Mouse (Mus musculus) forebrain, embryonic 15.5 days (tissue): ENCODE results near the gene Hyal2. TPM values are rescaled to one million over a fixed set of nuclear protein-coding genes. Genes with fewer than 3 reads are reported as not detected.

ENCODE experiments used
- ATAC-seq: fragments of 200-750 bp; cut with Nextera tagmentation; replicated peaks from 2 replicates; pipeline ENCODE4 v1.8.0; 2017; ENCODE audit warnings: mild to moderate bottlenecking, moderate TSS enrichment, moderate library complexity
- H3K27ac ChIP-seq: fragments of 300-500 bp; sonication (generic); replicated peaks from 2 replicates; pipeline ENCODE4 v1.5.1; 2015; ENCODE audit warnings: mild to moderate bottlenecking, inconsistent platforms
- H3K27me3 ChIP-seq: fragments of 300-500 bp; sonication (generic); 2 replicates; pipeline ENCODE4 v1.6.1; 2015; ENCODE audit warnings: inconsistent platforms
- H3K36me3 ChIP-seq: fragments of 300-500 bp; sonication (generic); 2 replicates; pipeline ENCODE4 v1.6.1; 2015; ENCODE audit warnings: mild to moderate bottlenecking, inconsistent platforms
- H3K4me1 ChIP-seq: fragments of 300-500 bp; sonication (generic); 2 replicates; pipeline ENCODE4 v1.6.1; 2015; ENCODE audit warnings: inconsistent platforms
- H3K4me2 ChIP-seq: fragments of 300-500 bp; sonication (generic); replicated peaks from 2 replicates; pipeline ENCODE4 v1.6.1; 2015; ENCODE audit warnings: mild to moderate bottlenecking, inconsistent platforms
- H3K4me3 ChIP-seq: fragments of 300-500 bp; sonication (generic); 2 replicates; pipeline ENCODE4 v1.5.1; 2015; ENCODE audit warnings: mild to moderate bottlenecking, inconsistent platforms
- H3K9ac ChIP-seq: fragments of 300-500 bp; sonication (generic); replicated peaks from 2 replicates; pipeline ENCODE4 v1.6.1; 2015; ENCODE audit warnings: mild to moderate bottlenecking, inconsistent platforms
- H3K9me3 ChIP-seq: fragments of 300-500 bp; sonication (generic); 2 replicates; pipeline ENCODE4 v1.6.1; 2016; ENCODE audit warnings: inconsistent platforms
- WGBS: fragments of 180-500 bp; shearing (Covaris S2); methylation state at CpG from one replicate; pipeline ENCODE4 v1.1.7; 2015; ENCODE audit warnings: mixed read lengths; 5-methylcytosine and 5-hydroxymethylcytosine counted together
- polyA plus RNA-seq: library from polyadenylated mRNA; unstranded; fragments of >200 nt; fragmentation: Nextera tagmentation; extraction: Ambion mirVana; gene quantifications from 2 replicates; pipeline ENCODE4 v1.2.1, GENCODE M21; 2015

Gene Hyal2
- polyA plus RNA-seq, 1 experiment from 2014 or later: 75.3 TPM

GRCm38 (mm10) chr9:107611456-107612190 is 43.9 kb downstream of the Hyal2 start:
- Histone ChIP-seq H3K4me1 (peaks cover 25% of the 10 kb centered on the region), H3K27me3 (no peaks in the 10 kb centered on the region), H3K9me3 (no peaks in the 10 kb centered on the region), H3K36me3 (peaks cover 25% of the 10 kb centered on the region), H3K27ac (peak overlapping the region; percentile 98), H3K4me3 (peak overlapping the region; percentile 39; the same call in 1 of the 2 replicates), H3K9ac (peak overlapping the region; percentile 62), H3K4me2 (peak overlapping the region; percentile 72)
- WGBS: 62% methylated on average over 6 of the region's 6 CpGs
- 0 out of 2 replicates have a peak, but pooled peaks have one; percentile 0 for ATAC-seq

DNA sequence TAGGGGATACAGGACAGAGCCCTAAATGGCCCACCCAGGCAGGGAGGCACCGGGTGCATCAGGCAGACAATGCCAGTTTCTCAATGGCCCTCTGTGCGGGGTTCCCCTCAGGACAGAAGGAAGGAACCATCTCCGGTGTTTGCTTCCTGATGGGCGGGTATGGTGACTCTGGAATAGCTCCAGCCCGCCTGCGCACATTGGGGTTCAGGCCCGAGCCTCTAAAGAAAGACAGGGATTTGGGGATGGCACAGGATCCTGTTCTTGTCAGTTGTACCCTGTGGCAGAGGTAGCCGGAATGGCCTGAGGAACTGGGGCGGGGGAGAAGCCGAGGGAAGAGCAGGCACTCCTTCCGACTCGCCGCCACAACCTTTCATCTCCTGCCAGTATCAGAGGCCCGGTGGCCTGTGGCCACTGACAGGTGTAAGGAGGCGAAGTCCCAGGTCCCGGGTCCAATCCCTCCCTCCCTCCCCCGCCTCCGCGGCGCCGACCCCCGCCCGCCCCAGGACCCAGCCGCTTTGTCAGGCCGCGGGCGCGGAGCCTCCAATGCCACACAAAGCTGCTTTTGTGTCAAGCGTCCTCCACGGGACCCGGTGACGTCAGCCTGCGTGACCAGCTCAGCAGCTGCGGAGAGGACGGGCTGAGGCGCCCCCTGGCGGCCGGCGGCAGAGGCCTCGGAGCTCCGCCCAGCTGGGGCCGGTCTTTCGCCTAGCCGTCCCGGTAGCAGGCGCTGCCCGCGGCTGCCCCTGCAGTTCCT is 44.6 kb downstream of the Hyal2 start:
- Histone ChIP-seq H3K4me3 (peak overlapping the region; percentile 39), H3K4me2 (peak overlapping the region; percentile 72), H3K27me3 (no peaks in the 10 kb centered on the region), H3K27ac (peak overlapping the region; percentile 98), H3K9me3 (no peaks in the 10 kb centered on the region), H3K36me3 (peaks cover 29% of the 10 kb centered on the region), H3K4me1 (peaks cover 25% of the 10 kb centered on the region), H3K9ac (peak overlapping the region; percentile 62)
- ATAC-seq: peak; percentile 94
- whole genome bisulfite sequencing: under 1% methylated on average over 46 of the region's 48 CpGs

GRCm38 (mm10) chr9:107612945-107613569 is 45.3 kb downstream of the Hyal2 start:
- H3K9me3 ChIP-seq: no peaks in the 10 kb centered on the region
- ATAC-seq: peak; percentile 34
- peaks cover 22% of the 10 kb centered on the region for H3K4me1 ChIP-seq
- WGBS: 8% methylated on average over 12 of the region's 12 CpGs
- peak overlapping the region; percentile 98 for H3K27ac ChIP-seq
- peaks cover 34% of the 10 kb centered on the region for H3K36me3 ChIP-seq
- H3K27me3 ChIP-seq: no peaks in the 10 kb centered on the region
- peak overlapping the region; percentile 72 for H3K4me2 ChIP-seq
- peak overlapping the region; percentile 39 for H3K4me3 ChIP-seq
- peak overlapping the region; percentile 62 for H3K9ac ChIP-seq

DNA sequence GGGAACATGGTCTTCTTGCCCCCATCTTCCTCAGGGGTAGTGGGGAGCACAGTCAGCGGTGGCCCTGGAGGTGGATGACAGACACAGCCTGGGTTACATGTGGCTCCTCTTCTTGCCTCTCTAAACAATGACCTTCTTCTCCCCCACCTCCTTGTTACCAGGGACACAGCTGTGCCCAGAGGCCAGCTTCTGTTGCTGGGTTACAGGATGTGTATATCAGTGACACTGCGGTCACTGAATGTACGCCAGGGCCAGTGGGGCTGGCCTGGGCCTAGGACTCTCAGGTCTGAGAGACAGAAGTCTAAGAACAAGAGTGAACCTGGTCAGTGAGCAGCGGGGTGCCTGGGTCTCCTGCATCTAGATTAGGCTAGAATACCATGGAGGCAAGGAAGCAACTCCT is 47.3 kb downstream of the Hyal2 start:
- no peak overlapping the region for H3K9ac ChIP-seq
- no peak overlapping the region for H3K4me2 ChIP-seq
- H3K4me3 ChIP-seq: no peak overlapping the region
- H3K27ac ChIP-seq: no peak overlapping the region
- H3K27me3 ChIP-seq: no peaks in the 10 kb centered on the region
- ATAC-seq: no peak
- WGBS: 78% methylated on average over 4 of the region's 4 CpGs
- H3K36me3 ChIP-seq: peaks cover 52% of the 10 kb centered on the region
- no peaks in the 10 kb centered on the region for H3K9me3 ChIP-seq
- peaks cover 24% of the 10 kb centered on the region for H3K4me1 ChIP-seq

DNA sequence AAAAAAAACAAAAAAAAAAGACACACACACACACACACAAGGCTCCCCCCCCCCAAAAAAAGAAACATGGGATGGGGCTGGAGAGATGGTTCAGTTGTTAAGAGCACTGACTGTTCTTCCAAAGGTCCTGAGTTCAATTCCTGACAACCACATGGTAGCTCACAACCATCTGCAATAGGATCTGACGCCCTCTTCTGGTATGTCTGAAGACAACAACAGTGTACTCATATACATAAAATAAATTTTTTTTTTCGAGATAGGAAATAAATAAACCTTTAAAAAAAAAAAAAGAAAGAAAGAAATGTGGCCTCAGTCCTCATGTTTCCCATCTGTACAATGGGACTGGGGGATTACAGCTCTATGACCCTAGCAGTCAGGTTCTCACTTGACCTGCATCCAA is 49.7 kb downstream of the Hyal2 start:
- no peak overlapping the region for H3K4me2 ChIP-seq
- no peak overlapping the region for H3K4me3 ChIP-seq
- 79% methylated on average over 2 of the region's 2 CpGs for WGBS
- H3K9me3 ChIP-seq: no peaks in the 10 kb centered on the region
- no peaks in the 10 kb centered on the region for H3K27me3 ChIP-seq
- no peak overlapping the region for H3K9ac ChIP-seq
- no peak overlapping the region for H3K27ac ChIP-seq
- H3K4me1 ChIP-seq: peaks cover 12% of the 10 kb centered on the region
- peaks cover 62% of the 10 kb centered on the region for H3K36me3 ChIP-seq
- ATAC-seq: no peak

DNA sequence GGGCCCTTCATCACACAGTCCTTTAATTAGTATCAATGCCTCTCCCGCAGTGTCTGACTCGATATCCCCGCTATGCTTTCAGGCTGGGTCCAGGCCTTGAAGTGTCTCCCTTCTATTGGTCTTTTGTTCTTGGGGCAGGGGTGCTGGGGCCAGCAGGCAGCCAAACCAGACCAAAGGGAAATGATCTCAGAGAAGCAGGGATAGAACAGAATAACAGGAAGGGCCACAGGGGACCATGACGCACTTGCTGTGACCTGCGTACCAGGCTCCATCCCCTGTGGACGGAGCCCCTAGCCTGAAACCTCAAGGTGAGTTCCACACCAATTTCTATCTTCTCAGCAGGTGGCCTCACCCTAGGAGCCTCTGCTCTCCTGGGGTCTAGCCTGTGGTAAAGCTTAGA is 50.4 kb downstream of the Hyal2 start:
- H3K9ac ChIP-seq: no peak overlapping the region
- peaks cover 68% of the 10 kb centered on the region for H3K36me3 ChIP-seq
- H3K4me3 ChIP-seq: no peak overlapping the region
- no peaks in the 10 kb centered on the region for H3K27me3 ChIP-seq
- H3K9me3 ChIP-seq: no peaks in the 10 kb centered on the region
- 85% methylated on average over 6 of the region's 6 CpGs for WGBS
- peak overlapping the region; percentile 44; the same call in 1 of the 2 replicates for H3K27ac ChIP-seq
- no peak for ATAC-seq
- no peak overlapping the region for H3K4me2 ChIP-seq
- H3K4me1 ChIP-seq: peaks cover 8% of the 10 kb centered on the region

DNA sequence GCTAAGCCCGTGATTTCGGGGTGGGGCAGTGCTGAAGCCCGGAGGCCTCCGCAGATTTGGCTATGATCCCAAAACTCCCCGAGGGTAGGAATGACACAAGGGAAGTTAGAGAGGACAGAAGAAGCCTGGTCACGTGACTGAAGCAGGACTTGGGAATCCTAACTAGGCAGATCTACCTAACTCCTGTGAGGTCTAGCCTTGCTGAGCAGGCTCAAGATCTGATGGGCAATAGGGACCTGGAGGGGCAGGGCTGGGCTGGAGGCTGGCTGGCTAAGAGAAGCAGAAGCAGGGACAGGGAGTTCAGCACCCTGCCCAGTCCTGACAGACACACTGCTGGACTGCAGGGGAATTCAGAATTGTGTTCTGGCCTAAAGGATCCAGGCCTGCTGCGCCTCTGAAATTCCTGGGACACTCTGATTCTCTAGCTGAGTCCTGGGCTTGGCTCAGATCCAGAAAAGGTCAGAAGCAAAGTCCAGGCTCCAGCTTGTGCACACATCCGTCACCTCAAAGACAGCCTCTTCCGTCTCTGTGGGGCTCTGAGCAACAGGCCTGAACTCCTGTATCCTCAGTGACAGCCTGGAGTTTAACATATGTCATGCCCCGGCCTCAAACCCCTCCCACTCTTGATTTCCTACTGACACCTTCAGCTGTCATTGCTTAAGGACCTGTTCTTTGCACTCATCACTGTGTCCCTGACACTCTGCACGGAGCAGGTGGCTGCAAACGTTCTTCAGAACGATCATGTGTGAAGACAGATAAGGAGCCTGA is 51.2 kb downstream of the Hyal2 start:
- WGBS: 42% methylated on average over 13 of the region's 13 CpGs
- peaks cover 66% of the 10 kb centered on the region for H3K36me3 ChIP-seq
- ATAC-seq: no peak

DNA sequence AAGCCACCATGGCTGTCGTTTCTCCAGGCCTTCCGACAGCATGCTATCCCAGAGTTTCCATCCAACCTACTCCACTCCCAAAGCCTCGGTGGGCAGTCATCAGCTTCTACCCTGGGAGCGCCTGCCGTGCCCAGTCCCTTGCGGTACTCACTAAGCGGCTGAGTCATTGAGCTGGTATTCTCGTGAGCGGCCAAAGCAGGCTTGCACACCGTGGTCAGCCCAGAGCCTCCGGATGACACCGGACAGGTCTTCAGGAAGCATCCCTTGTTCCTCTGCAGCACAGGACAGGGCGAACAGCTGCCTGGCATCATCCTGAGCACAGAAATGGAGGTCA is 51.8 kb downstream of the Hyal2 start:
- ATAC-seq: no peak
- H3K4me3 ChIP-seq: no peak overlapping the region
- H3K36me3 ChIP-seq: peaks cover 65% of the 10 kb centered on the region
- H3K9ac ChIP-seq: no peak overlapping the region
- peaks cover 10% of the 10 kb centered on the region for H3K4me1 ChIP-seq
- peak overlapping the region; percentile 44; the same call in 1 of the 2 replicates for H3K27ac ChIP-seq
- no peak overlapping the region for H3K4me2 ChIP-seq
- H3K27me3 ChIP-seq: no peaks in the 10 kb centered on the region
- WGBS: 84% methylated on average over 13 of the region's 13 CpGs
- no peaks in the 10 kb centered on the region for H3K9me3 ChIP-seq

More for the DNA sequence above, 51.2 kb downstream of the Hyal2 start:
- H3K4me3 ChIP-seq: no peak overlapping the region
- H3K9me3 ChIP-seq: no peaks in the 10 kb centered on the region
- H3K9ac ChIP-seq: no peak overlapping the region
- H3K4me2 ChIP-seq: no peak overlapping the region
- peak overlapping the region; percentile 44 for H3K27ac ChIP-seq
- peaks cover 6% of the 10 kb centered on the region for H3K4me1 ChIP-seq
- no peaks in the 10 kb centered on the region for H3K27me3 ChIP-seq

DNA sequence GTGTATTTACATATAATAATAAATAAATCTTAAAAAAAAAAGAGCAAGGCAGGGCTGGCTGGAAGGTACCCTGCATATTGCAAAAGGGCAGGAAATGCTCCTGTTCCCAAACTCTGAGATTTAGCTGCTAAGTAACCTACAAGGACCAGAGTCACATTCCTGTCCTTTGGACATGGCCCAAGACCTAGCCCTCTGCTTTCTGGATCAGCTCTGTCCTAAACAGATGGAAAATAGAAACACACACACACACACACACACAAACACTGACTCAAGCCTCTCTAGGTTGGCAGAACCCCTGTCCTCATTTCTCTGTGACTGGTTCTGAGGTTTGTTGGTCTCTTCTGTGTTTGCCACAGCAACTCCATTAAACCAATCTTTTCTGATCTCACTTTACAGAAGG is 53.2 kb downstream of the Hyal2 start:
- Histone ChIP-seq H3K4me3 (no peak overlapping the region), H3K36me3 (peaks cover 55% of the 10 kb centered on the region), H3K27me3 (no peaks in the 10 kb centered on the region), H3K9me3 (no peaks in the 10 kb centered on the region), H3K4me2 (no peak overlapping the region), H3K4me1 (peaks cover 19% of the 10 kb centered on the region), H3K27ac (no peak overlapping the region), H3K9ac (no peak overlapping the region)
- no peak for ATAC-seq
